Mouse (Mus musculus) heart, adult 2 months (tissue): ENCODE results near the gene Pxn. TPM values are rescaled to one million over a fixed set of nuclear protein-coding genes. Genes with fewer than 3 reads are reported as not detected.
A peak's percentile ranks its signal among the peaks of the same experiment; 100 is the strongest.

Experiments
- DNase-seq, 2 experiments: peaks; one replicate each; pipeline ENCODE4 v3.0.0; 2021
- H3K27ac ChIP-seq: fragments of 200-600 bp; 2 replicates; pipeline ENCODE4 v1.8.1; 2022
- H3K27me3 ChIP-seq: fragments of 200-500 bp; 2 replicates; pipeline ENCODE4 v1.6.1; 2012; ENCODE audit warnings: mild to moderate bottlenecking, low read length, inconsistent platforms, mixed read lengths; ENCODE audit not compliant: control insufficient read depth, insufficient read depth
- H3K36me3 ChIP-seq: fragments of 200-500 bp; 2 replicates; pipeline ENCODE4 v1.6.1; 2012; ENCODE audit warnings: low read length, inconsistent platforms; ENCODE audit not compliant: control insufficient read depth, insufficient read depth
- H3K4me1 ChIP-seq: fragments of 200-500 bp; 2 replicates; pipeline ENCODE4 v1.6.1; 2011; ENCODE audit warnings: low read length; ENCODE audit not compliant: control insufficient read depth, insufficient read depth
- H3K4me3 ChIP-seq: fragments of 200-600 bp; 2 replicates; pipeline ENCODE4 v1.8.1; 2022
- H3K79me2 ChIP-seq: fragments of 200-500 bp; replicated peaks from 2 replicates; pipeline ENCODE4 v1.6.1; 2012; ENCODE audit warnings: mild to moderate bottlenecking, inconsistent platforms, low read length, moderate library complexity, mixed read lengths; ENCODE audit not compliant: control insufficient read depth, insufficient read depth
- H3K9ac ChIP-seq: fragments of 200-500 bp; 2 replicates; pipeline ENCODE4 v1.6.1; 2012; ENCODE audit warnings: low read depth, mild to moderate bottlenecking, control low read depth, inconsistent platforms, low read length, mixed read lengths
- CTCF ChIP-seq: fragments of 200-600 bp; IDR thresholded peaks from 2 replicates; pipeline ENCODE4 v1.8.1; 2022; ENCODE audit warnings: antibody characterized with exemption, mild to moderate bottlenecking, moderate library complexity
- EP300 ChIP-seq: fragments of 200-500 bp; IDR thresholded peaks from 2 replicates; pipeline ENCODE4 v1.6.1; 2011; ENCODE audit warnings: low read depth, low read length, control low read depth; ENCODE audit not compliant: insufficient read depth
- POLR2A ChIP-seq: fragments of 200-500 bp; IDR thresholded peaks from 2 replicates; pipeline ENCODE4 v1.6.1; 2011; ENCODE audit warnings: mild to moderate bottlenecking, low read depth, low read length, control low read depth; ENCODE audit not compliant: insufficient read depth
- WGBS: fragments of 180-500 bp; shearing (Covaris S2); methylation state at CpG from one replicate; pipeline ENCODE4 v1.1.7; 2018; 5-methylcytosine and 5-hydroxymethylcytosine counted together
- intact Hi-C: fragments of 180-260 bp; cut with DNase I; formaldehyde crosslinking; loops from one replicate; pipeline ENCODE4 v1.15.1; 2025
- polyA plus RNA-seq: library from polyadenylated mRNA; depleted of rRNA; stranded (reverse); fragments of >200 nt; gene quantifications from 2 replicates; pipeline ENCODE4 v1.2.3, GENCODE M21; 2012
- total RNA-seq, 2 experiments: library from RNA; stranded (reverse); gene quantifications; 2 replicates each; pipeline ENCODE4 v1.2.3; 2021

Pxn gene
- total and polyA plus RNA-seq, 3 experiments = 35.9 to 51.9 (median 37.1) TPM

DNA sequence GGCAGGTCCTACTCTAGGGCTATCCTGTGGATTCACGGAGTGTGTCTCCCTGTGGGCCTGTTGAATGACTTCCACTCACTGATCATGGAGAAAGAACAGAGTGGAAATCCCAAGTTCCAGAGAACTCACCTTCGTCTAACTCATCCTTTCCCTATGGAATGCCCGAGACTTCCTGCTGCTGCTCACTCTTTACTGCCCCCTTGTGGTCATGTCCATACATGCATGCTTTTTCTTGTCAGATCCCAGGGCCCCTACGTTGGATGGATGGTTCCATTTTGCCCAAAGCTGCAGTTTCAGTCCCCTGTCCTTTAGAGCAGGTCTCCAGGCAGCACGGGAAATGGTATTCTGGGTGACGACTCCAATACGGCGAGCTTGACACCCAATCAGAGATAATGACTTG is 49.7 kb downstream of the Pxn start:
- H3K27me3 ChIP-seq = no peaks in the 10 kb centered on the region
- no peaks in the 10 kb centered on the region; the same call in 1 of the 2 replicates for H3K4me1 ChIP-seq
- intact Hi-C loops = loop anchor here (1.0 to 10.0 kb wide), 3 partner anchors 15 to 211 kb away; partner anchors contain the start of genes Cox6a1, Gatc and Triap1
- no peaks in the 10 kb centered on the region; the same call in 1 of the 2 replicates for H3K79me2 ChIP-seq
- H3K9ac ChIP-seq = no peak overlapping the region
- H3K27ac ChIP-seq = no peak overlapping the region
- DNase-seq = peak; percentile 63 to 67
- peak; percentile 74; the same call in 1 of the 2 replicates for TF ChIP-seq EP300
- no peak for TF ChIP-seq POLR2A
- TF ChIP-seq CTCF = peak; percentile 98
- H3K4me3 ChIP-seq = no peak overlapping the region
- 7% methylated on average over 8 of the region's 8 CpGs for WGBS
- H3K36me3 ChIP-seq = peaks cover 6% of the 10 kb centered on the region; the same call in 1 of the 2 replicates

GRCm38 (mm10) chr5:115558182-115558794 is 51.8 kb downstream of the Pxn start:
- Histone ChIP-seq H3K27me3 (no peaks in the 10 kb centered on the region), H3K4me3 (no peak overlapping the region), H3K27ac (no peak overlapping the region), H3K79me2 (no peaks in the 10 kb centered on the region; the same call in 1 of the 2 replicates), H3K36me3 (peaks cover 8% of the 10 kb centered on the region; the same call in 1 of the 2 replicates), H3K4me1 (no peaks in the 10 kb centered on the region; the same call in 1 of the 2 replicates), H3K9ac (no peak overlapping the region)
- no peak for TF ChIP-seq EP300
- no peak for TF ChIP-seq CTCF
- TF ChIP-seq POLR2A = no peak
- 86% methylated on average over 14 of the region's 14 CpGs for WGBS
- intact Hi-C loops = loop anchor here (10.0 kb wide), 1 partner anchor 213 kb away; the partner anchor contains the start of genes Cox6a1, Gatc and Triap1
- DNase-seq = no peak

DNA sequence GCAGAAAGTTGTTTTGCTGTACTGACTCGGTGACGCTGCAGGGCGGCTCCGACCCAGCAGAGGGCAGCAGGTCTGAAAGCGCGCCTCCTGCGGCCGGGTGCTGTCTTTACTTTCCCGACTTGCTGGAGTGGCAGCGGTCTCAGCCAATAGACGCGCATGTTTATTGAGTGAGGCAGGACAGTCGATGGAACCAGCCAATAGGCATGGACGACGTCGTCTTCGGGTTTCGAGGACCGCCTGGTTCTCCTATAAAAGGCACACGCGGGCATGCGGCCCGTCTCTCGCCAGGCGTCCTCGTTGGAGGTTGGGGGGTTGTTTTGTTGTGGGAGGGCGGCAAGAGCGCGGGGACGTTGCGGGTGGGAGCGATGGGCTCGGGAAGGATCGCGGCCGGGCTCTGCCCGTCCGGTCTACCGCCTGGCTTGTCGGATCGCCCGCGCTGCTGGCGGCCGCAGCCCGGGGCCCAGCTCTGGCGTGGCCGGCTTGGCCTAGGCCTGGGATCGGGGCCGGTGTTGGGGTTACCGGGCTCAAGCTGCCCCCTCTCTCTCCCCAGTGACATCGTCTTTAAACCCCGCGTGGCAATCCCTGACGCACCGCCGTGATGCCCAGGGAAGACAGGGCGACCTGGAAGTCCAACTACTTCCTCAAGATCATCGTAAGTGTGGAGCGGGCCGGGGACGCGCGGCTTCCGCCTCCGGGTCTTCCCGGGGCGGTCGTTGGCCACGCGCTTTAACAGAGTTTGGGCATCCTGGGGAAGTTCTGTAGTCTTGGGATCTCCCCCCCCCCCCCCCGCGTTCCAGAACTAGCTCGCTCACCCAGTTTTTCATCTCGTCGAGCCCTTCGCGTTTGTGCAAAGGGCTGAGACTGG is 53.0 kb downstream of the Pxn start, which contains the start of gene Rplp0:
Gene Rplp0 (plus strand): TSS at position 231 of the 865 bp plus-strand sequence.
- intact Hi-C loops = loop anchor here (10.0 kb wide), 1 partner anchor 215 kb away; the partner anchor contains the start of genes Cox6a1, Gatc and Triap1

GRCm38 (mm10) chr5:115560336-115560905 is 53.9 kb downstream of the Pxn start:
- peaks cover 2% of the 10 kb centered on the region for H3K4me1 ChIP-seq
- H3K27ac ChIP-seq = no peak overlapping the region
- TF ChIP-seq CTCF = no peak
- no peak for TF ChIP-seq POLR2A
- no peak for TF ChIP-seq EP300
- DNase-seq = no peak
- H3K9ac ChIP-seq = no peak overlapping the region
- H3K79me2 ChIP-seq = peaks cover 3% of the 10 kb centered on the region
- peak overlapping the region; percentile 79 for H3K4me3 ChIP-seq
- H3K36me3 ChIP-seq = peaks cover 9% of the 10 kb centered on the region; the same call in 1 of the 2 replicates
- intact Hi-C loops = no loop called here
- no peaks in the 10 kb centered on the region for H3K27me3 ChIP-seq
- WGBS = 43% methylated on average over 13 of the region's 13 CpGs

More for the DNA sequence above, 53.0 kb downstream of the Pxn start, which contains the start of gene Rplp0:
- Histone ChIP-seq H3K79me2 (no peaks in the 10 kb centered on the region; the same call in 1 of the 2 replicates), H3K36me3 (peaks cover 9% of the 10 kb centered on the region; the same call in 1 of the 2 replicates), H3K27me3 (no peaks in the 10 kb centered on the region), H3K4me1 (no peaks in the 10 kb centered on the region; the same call in 1 of the 2 replicates), H3K9ac (peak within 1 kb of the TSS; percentile 96), H3K27ac (peak within 1 kb of the TSS; percentile 83), H3K4me3 (peak within 1 kb of the TSS; percentile 79)
- peak; percentile 100 for DNase-seq
- TF ChIP-seq CTCF = peak; percentile 98; the same call in 1 of the 2 replicates
- TF ChIP-seq EP300 = peak; percentile 53; the same call in 1 of the 2 replicates
- TF ChIP-seq POLR2A = peak; percentile 100
- under 1% methylated on average over 71 of the region's 78 CpGs for WGBS

GRCm38 (mm10) chr5:115563771-115564585 is 57.5 kb downstream of the Pxn start:
- H3K4me1 ChIP-seq = peaks cover 5% of the 10 kb centered on the region
- intact Hi-C loops = no loop called here
- 59% methylated on average over 5 of the region's 5 CpGs for WGBS
- peaks cover 9% of the 10 kb centered on the region; the same call in 1 of the 2 replicates for H3K36me3 ChIP-seq
- peaks cover 4% of the 10 kb centered on the region for H3K79me2 ChIP-seq
- H3K27me3 ChIP-seq = no peaks in the 10 kb centered on the region
- no peak for DNase-seq
- H3K27ac ChIP-seq = no peak overlapping the region
- no peak overlapping the region; the same call in 1 of the 2 replicates for H3K4me3 ChIP-seq
- H3K9ac ChIP-seq = no peak overlapping the region
- TF ChIP-seq POLR2A (no peak), CTCF (no peak), EP300 (no peak)
